Mouse (Mus musculus) hindbrain, postnatal 0 days (tissue): ENCODE data around the gene Kcnk12. TPM values are rescaled to one million over a fixed set of nuclear protein-coding genes. Genes with fewer than 3 reads are reported as not detected.

ENCODE experiments used
- ATAC-seq: fragments of 200-750 bp; cut with Nextera tagmentation; 2 replicates; pipeline ENCODE4 v1.8.0; 2017; ENCODE audit warnings: mild to moderate bottlenecking, moderate TSS enrichment, moderate library complexity
- DNase-seq: peaks from one replicate; pipeline ENCODE4 v3.0.0-alpha.2; 2015; ENCODE audit warnings: low spot score
- H3K27ac ChIP-seq: fragments of 300-500 bp; sonication (generic); 2 replicates; pipeline ENCODE4 v1.5.1; 2014; ENCODE audit warnings: mild to moderate bottlenecking
- H3K27me3 ChIP-seq: fragments of 300-500 bp; sonication (generic); 2 replicates; pipeline ENCODE4 v1.6.1; 2014; ENCODE audit warnings: low read length, mixed read lengths; ENCODE audit not compliant: insufficient read depth
- H3K36me3 ChIP-seq: fragments of 300-500 bp; sonication (generic); 2 replicates; pipeline ENCODE4 v1.6.1; 2014; ENCODE audit warnings: low read length, mixed read lengths; ENCODE audit not compliant: insufficient read depth
- H3K4me1 ChIP-seq: fragments of 300-500 bp; sonication (generic); 2 replicates; pipeline ENCODE4 v1.6.1; 2014; ENCODE audit warnings: antibody characterized with exemption, low read length, mixed read lengths; ENCODE audit not compliant: insufficient read depth
- H3K4me2 ChIP-seq: fragments of 300-500 bp; sonication (generic); 2 replicates; pipeline ENCODE4 v1.6.1; 2014; ENCODE audit warnings: low read depth, mild to moderate bottlenecking, low read length, moderate library complexity, mixed read lengths
- H3K4me3 ChIP-seq: fragments of 300-500 bp; sonication (generic); 2 replicates; pipeline ENCODE4 v1.5.1; 2014; ENCODE audit warnings: low read length
- H3K9ac ChIP-seq: fragments of 300-500 bp; sonication (generic); replicated peaks from 2 replicates; pipeline ENCODE4 v1.6.1; 2014; ENCODE audit warnings: mild to moderate bottlenecking, low read length, moderate library complexity, mixed read lengths
- H3K9me3 ChIP-seq: fragments of 300-500 bp; sonication (generic); 2 replicates; pipeline ENCODE4 v1.6.1; 2016; ENCODE audit warnings: low read length, mixed read lengths
- CTCF ChIP-seq: IDR thresholded peaks from 2 replicates; pipeline ENCODE4 v1.5.1; 2016; ENCODE audit warnings: antibody characterized with exemption, control low read depth, low read depth
- WGBS: fragments of 180-500 bp; shearing (Covaris S2); extraction: QIAGEN DNeasy Blood & Tissue Kit; methylation state at CpG from one replicate; pipeline ENCODE4 v1.1.7; 2014; 5-methylcytosine and 5-hydroxymethylcytosine counted together
- polyA plus RNA-seq: library from polyadenylated mRNA; unstranded; fragments of >200 nt; fragmentation: Nextera tagmentation; extraction: Ambion mirVana; gene quantifications from 2 replicates; pipeline ENCODE4 v1.2.1, GENCODE M21; 2015
- total RNA-seq: library from RNA; depleted of rRNA; stranded (reverse); fragments of >200 nt; gene quantifications from 2 replicates; pipeline ENCODE4 v1.2.3, GENCODE M21; 2014

Kcnk12 gene
- total and polyA plus RNA-seq, 2 experiments from 2014 or later, result 2.5 to 19.5 TPM

DNA sequence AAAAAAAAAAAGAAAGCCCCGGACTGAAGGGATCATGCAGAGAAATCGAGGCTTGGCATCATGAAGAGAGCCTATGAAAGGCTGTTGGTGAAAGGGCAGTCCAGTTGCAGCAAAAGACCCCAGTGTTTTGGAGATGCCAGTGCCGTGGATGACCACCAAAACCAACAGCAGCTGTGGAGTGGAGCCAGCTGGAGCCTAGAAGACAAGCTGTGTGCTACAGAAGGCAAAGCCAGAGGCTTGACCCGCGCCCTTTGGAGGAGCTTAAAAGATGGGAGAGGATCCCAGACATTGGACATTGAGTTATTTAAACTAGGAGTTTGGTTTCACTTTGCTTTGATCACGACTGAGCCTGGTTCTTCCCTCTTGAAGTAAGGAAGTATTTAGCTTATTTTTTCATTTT, 9.6 kb downstream of the Kcnk12 start:
- no peak overlapping the region for H3K4me3 ChIP-seq
- no peaks in the 10 kb centered on the region for H3K4me1 ChIP-seq
- no peak for ATAC-seq
- no peaks in the 10 kb centered on the region for H3K27me3 ChIP-seq
- H3K9me3 ChIP-seq, result no peaks in the 10 kb centered on the region
- H3K4me2 ChIP-seq, result no peak overlapping the region
- no peak for DNase-seq
- no peak overlapping the region for H3K9ac ChIP-seq
- no peak overlapping the region for H3K27ac ChIP-seq
- TF ChIP-seq CTCF, result no peak
- WGBS, result 73% methylated on average over 6 of the region's 6 CpGs
- H3K36me3 ChIP-seq, result no peaks in the 10 kb centered on the region

GRCm38 (mm10) chr17:87787711-87788110, 10.1 kb downstream of the Kcnk12 start:
- Histone ChIP-seq H3K4me2 (no peak overlapping the region), H3K27me3 (no peaks in the 10 kb centered on the region), H3K36me3 (no peaks in the 10 kb centered on the region), H3K9ac (no peak overlapping the region), H3K4me3 (no peak overlapping the region), H3K4me1 (no peaks in the 10 kb centered on the region), H3K9me3 (no peaks in the 10 kb centered on the region), H3K27ac (no peak overlapping the region)
- DNase-seq, result no peak
- no peak for TF ChIP-seq CTCF
- 89% methylated on average over 4 of the region's 4 CpGs for WGBS
- ATAC-seq, result no peak

- H3K36me3 ChIP-seq, result no peaks in the 10 kb centered on the region
- no peaks in the 10 kb centered on the region for H3K9me3 ChIP-seq
- no peaks in the 10 kb centered on the region for H3K27me3 ChIP-seq
- WGBS, result 98% methylated on average over 15 of the region's 15 CpGs
- no peak for ATAC-seq
- H3K4me3 ChIP-seq, result no peak overlapping the region
- no peak overlapping the region for H3K27ac ChIP-seq
- H3K4me2 ChIP-seq, result no peak overlapping the region
- H3K9ac ChIP-seq, result no peak overlapping the region
- no peak for TF ChIP-seq CTCF
- no peak for DNase-seq
- H3K4me1 ChIP-seq, result no peaks in the 10 kb centered on the region
Measured at GRCm38 (mm10) chr17:87785721-87786120, 12.1 kb downstream of the Kcnk12 start.

DNA sequence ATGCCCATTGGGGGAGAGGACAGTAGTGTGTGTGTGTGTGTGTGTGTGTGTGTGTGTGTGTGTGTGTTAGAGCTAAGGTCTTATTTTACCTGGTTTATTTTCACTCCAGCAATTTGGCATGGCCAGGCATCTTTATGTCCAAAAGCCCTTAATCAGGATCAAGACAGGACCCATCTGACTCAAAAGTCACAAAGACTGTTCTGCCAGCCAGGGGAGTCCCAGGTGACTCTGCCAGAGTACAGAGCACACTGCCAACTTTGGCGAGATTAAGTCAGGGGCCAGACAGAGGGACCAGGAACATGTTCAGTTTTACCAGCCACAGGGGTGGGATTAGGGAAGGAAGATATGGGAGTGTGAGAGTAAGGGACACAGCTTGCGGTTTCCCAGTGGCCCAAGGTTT, 12.9 kb downstream of the Kcnk12 start:
- ATAC-seq (no peak), DNase-seq (no peak)
- 65% methylated on average over 2 of the region's 2 CpGs for WGBS
- Histone ChIP-seq H3K9me3 (no peaks in the 10 kb centered on the region), H3K4me2 (no peak overlapping the region), H3K27ac (no peak overlapping the region), H3K4me1 (no peaks in the 10 kb centered on the region), H3K27me3 (no peaks in the 10 kb centered on the region), H3K36me3 (no peaks in the 10 kb centered on the region), H3K4me3 (no peak overlapping the region), H3K9ac (no peak overlapping the region)
- TF ChIP-seq CTCF, result no peak

DNA sequence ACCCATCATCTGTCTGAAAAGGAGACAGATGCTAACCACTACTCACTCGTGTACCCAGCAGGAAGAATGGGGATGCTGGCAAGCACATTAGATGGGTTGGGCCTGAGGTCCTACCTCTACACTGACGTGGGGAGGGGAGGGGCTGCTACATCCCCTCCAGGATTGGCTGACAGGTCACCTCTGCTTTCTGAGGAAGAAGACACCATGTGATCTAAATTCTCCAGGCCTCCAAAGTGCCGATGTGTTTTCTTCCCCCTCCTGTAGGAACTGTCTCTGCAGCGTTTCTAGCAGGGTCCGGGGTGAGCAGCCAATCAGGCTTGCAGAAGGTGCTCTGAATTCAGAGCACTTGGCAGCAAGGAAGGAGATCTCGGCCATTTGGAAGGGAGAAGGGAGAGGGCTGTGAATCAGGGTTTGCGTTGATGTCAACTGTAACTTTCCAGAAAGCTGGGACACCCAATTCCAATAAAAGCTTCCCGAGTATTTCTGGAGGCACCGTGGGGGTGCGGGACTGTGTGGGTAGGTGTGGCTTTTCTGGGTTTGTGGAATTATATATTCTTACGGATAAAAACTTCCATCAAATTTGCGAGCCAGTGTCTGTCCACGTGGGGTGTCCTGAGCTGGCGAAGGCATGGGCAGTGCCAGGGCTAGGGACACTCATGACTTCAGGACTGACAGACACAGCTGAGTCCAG, 13.5 kb downstream of the Kcnk12 start:
- H3K27me3 ChIP-seq, result no peaks in the 10 kb centered on the region
- no peaks in the 10 kb centered on the region for H3K4me1 ChIP-seq
- H3K4me2 ChIP-seq, result no peak overlapping the region
- ATAC-seq, result no peak
- TF ChIP-seq CTCF, result no peak
- H3K9me3 ChIP-seq, result no peaks in the 10 kb centered on the region
- H3K9ac ChIP-seq, result no peak overlapping the region
- DNase-seq, result no peak
- no peaks in the 10 kb centered on the region for H3K36me3 ChIP-seq
- H3K4me3 ChIP-seq, result no peak overlapping the region
- WGBS, result 67% methylated on average over 14 of the region's 14 CpGs
- no peak overlapping the region for H3K27ac ChIP-seq

- ATAC-seq (no peak), DNase-seq (no peak)
- TF ChIP-seq CTCF, result no peak
- Histone ChIP-seq H3K9me3 (no peaks in the 10 kb centered on the region), H3K27ac (no peak overlapping the region), H3K4me2 (no peak overlapping the region), H3K36me3 (no peaks in the 10 kb centered on the region), H3K4me3 (no peak overlapping the region), H3K27me3 (no peaks in the 10 kb centered on the region), H3K4me1 (no peaks in the 10 kb centered on the region; the same call in 1 of the 2 replicates), H3K9ac (no peak overlapping the region)
- WGBS, result 92% methylated on average over 5 of the region's 5 CpGs
Measured at GRCm38 (mm10) chr17:87781244-87781643, 16.6 kb downstream of the Kcnk12 start.

- H3K27ac ChIP-seq, result no peak overlapping the region
- no peaks in the 10 kb centered on the region for H3K36me3 ChIP-seq
- DNase-seq (no peak), ATAC-seq (no peak)
- no peaks in the 10 kb centered on the region for H3K9me3 ChIP-seq
- no peaks in the 10 kb centered on the region for H3K27me3 ChIP-seq
- WGBS, result 47% methylated on average over 2 of the region's 2 CpGs
- no peak overlapping the region for H3K4me3 ChIP-seq
- H3K9ac ChIP-seq, result no peak overlapping the region
- TF ChIP-seq CTCF, result no peak
- no peaks in the 10 kb centered on the region; the same call in 1 of the 2 replicates for H3K4me1 ChIP-seq
- no peak overlapping the region for H3K4me2 ChIP-seq
Measured at GRCm38 (mm10) chr17:87780164-87780563, 17.6 kb downstream of the Kcnk12 start.
